Mouse (Mus musculus) adrenal gland, adult 18-20 months (tissue): ENCODE measurements around the gene Adra2a. TPM values are rescaled to one million over a fixed set of nuclear protein-coding genes. Genes with fewer than 3 reads are reported as not detected.

Source experiments
- DNase-seq, 2 experiments: peaks; one replicate each; pipeline ENCODE4 v3.0.0; 2021 to 2022; ENCODE audit warnings: low spot score in 2 of 2
- total RNA-seq, 2 experiments: library from RNA; stranded (reverse); gene quantifications; 1 replicate in 1 of 2; 2 replicates in 1 of 2; pipeline ENCODE4 v1.2.3; 2021

The Adra2a gene
- total RNA-seq, 2 experiments from 2014 or later: 0.33 to 0.38 TPM

DNA sequence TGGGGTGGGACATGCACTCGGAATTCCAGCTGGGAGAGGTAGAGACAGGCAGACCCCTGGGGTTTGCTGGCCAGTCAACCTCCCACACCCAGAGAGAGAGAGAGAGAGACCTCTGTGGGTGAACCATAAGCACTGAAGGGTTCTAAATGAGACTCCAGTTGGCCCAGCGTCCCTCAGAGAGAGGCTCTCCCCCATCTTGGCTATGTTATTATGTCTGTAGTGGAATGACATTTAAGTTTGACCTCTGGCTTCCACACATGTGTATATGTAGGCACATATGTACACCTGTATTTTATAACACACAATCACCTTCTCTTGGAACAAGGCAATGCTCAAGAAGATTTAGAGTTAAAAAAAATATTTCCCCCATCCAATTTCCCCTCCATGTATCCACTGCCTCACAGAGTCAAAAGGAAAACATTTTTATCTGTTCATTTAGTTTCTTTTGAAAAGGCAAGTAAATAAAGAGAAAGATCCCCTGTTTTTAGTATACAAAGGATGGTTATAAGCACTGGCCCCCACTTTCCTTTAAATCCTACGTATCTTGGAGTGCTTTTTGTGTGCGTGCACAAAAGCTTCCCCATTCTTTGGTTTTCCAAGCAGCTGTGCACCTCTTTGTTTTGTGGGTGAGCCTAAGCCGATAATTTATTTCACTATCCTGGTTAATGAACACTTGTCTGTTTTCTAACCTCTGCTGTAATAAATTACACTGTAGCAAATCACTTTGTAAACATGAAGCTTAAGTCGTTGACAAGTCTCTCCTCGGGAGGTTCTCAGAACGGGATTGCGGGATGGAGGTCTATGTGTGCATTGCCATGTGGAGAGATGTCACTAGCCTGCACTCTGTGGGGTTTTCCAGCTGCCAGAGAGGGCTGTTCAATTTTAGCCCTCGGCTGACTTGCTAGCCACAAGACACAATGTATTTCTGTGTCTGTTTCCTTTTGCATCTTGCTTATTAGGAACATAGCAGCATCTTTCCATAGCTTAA lies 32.7 kb downstream of the Adra2a start:
- DNase-seq: no peak

GRCm38 (mm10) chr19:54081303-54081702 lies 37.4 kb downstream of the Adra2a start:
- DNase-seq: no peak

GRCm38 (mm10) chr19:54081716-54082165 lies 37.8 kb downstream of the Adra2a start:
- no peak for DNase-seq

GRCm38 (mm10) chr19:54087319-54087718 lies 43.4 kb downstream of the Adra2a start:
- no peak for DNase-seq

DNA sequence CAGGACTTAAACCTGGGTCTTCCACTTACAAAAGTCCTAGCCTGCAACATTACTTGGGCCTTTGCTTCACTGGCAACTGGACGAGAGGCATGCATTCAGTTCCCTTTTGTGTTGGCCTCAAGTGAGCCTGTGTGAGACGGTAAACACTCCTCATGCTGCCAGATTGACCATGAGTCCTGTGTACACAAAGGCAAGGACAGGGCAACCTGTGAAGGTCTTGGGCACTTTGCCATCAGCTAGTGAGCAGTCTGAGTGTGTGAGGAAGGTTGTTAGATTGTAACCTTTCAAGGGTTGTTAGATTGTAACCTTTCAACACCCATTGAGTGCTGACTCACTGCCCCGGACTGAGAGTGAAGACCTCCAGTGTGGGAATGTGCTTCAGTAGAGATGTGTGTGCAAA lies 49.6 kb downstream of the Adra2a start:
- DNase-seq: no peak

- DNase-seq: no peak
Measured at GRCm38 (mm10) chr19:54095716-54096115, 51.8 kb downstream of the Adra2a start.

DNA sequence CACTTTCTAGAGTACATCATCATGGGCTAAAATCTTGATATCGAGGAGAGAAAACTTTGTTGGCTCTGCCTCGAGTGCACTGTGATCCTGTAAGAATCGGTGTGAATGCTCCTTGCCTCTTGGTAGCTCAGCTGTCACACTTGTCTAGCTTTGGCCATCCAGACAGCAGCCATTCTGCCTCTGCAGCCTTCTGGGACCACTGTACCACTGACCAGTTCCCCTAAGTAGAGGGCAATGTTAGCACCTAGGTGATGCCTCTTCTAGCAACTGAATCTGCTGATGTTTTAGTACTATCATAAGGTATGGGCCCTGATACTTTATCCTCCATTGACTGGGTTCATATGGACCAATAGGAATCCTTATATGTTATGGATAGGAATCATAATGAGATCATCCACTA lies 54.4 kb downstream of the Adra2a start:
- DNase-seq: no peak

Other genes with a start within 250 kb of the Adra2a start
- 10 to 100 TPM; 69.6 to 91.1 TPM for gene Pdcd4, start 151.9 kb upstream of the Adra2a start, total RNA-seq
- 10 to 100 TPM; 40.3 to 48.7 TPM for gene Shoc2, start 99.8 kb upstream of the Adra2a start, total RNA-seq
- 10 to 100 TPM; 21.0 to 27.3 TPM for gene Bbip1, start 99.5 kb upstream of the Adra2a start, total RNA-seq